Mouse (Mus musculus): ENCODE results near the gene Wdr27. TPM values are rescaled to one million over a fixed set of nuclear protein-coding genes. Genes with fewer than 3 reads are reported as not detected.
"Not testable (repeated sequence)": the region's sequence is repeated elsewhere in the genome, so short reads cannot be mapped to it uniquely, and the experiment has no call there.

Wdr27 gene
- polyA plus RNA-seq, 1 experiment from 2014 or later, result 5.0 TPM

DNA sequence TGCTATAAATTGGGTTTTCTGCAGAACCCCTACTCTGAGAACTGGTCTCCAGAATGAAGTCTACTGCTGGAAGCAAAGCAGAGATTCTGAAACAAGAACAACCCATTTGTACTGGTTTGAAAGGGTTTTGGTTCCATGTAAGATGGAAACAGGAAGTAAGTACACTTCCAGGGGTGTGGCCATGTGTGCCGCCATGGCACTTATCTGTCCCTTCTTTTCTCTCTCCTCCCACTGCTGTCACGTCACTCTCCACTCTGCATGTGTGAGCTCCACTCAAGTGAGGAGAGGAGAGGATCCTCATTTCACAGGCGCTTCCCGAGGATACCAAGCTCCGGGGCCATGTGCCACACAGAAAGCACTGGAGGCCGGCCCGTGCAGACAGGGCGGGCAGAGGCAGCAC lies 10.5 kb upstream of the Wdr27 start:
- no peaks in the 10 kb centered on the region for H3K9me3 ChIP-seq (replicated peaks)
- no peak for DNase-seq (ENCODE audit: low spot score)
- no peak overlapping the region for H3K27ac ChIP-seq
- no peaks in the 10 kb centered on the region for H3K27me3 ChIP-seq (ENCODE audit: low read depth, poor library complexity, severe bottlenecking)
- WGBS, result 89% methylated on average over 8 of the region's 8 CpGs
- H3K4me1 ChIP-seq, result no peaks in the 10 kb centered on the region
- H3K4me3 ChIP-seq, result no peak overlapping the region
- H3K36me3 ChIP-seq, result peaks cover 70% of the 10 kb centered on the region

DNA sequence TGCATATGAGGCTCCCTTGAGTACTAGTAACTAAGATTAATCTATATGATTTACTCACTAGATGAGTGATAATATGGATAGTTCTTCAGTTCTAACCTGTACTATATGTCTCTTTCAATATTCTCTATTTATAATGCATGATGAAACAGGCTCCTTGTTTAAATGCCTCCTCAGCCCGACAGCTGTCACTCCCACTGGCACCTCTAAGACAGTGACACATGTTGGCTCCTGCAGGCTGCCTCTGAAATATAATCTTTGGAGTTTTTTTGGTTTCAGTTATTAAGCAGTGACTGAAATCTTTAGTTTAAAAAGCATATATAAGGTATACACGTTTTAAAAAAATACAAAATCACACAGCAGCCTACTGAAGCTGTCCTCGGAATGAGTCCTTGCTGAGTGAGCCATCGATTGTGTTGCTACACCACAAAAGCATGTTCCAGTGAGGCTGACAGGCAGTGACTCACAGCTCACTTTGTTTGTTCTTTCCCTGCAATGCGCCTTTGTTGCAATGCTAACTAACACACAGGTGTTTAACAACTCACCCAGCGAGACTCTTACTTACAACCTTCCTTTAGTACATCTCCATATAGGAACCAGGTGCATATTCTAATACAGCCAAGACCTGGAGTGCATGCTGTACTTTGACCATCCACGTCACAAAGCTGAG lies 6.3 kb upstream of the Wdr27 start:
- no peaks in the 10 kb centered on the region for H3K9me3 ChIP-seq (replicated peaks)
- H3K27me3 ChIP-seq (ENCODE audit: low read depth, poor library complexity, severe bottlenecking), result no peaks in the 10 kb centered on the region
- no peak overlapping the region for H3K4me3 ChIP-seq
- H3K4me1 ChIP-seq, result peaks cover 4% of the 10 kb centered on the region
- DNase-seq (ENCODE audit: low spot score), result no peak
- H3K36me3 ChIP-seq, result peaks cover 89% of the 10 kb centered on the region
- no peak overlapping the region for H3K27ac ChIP-seq
- 86% methylated on average over 7 of the region's 7 CpGs for WGBS

DNA sequence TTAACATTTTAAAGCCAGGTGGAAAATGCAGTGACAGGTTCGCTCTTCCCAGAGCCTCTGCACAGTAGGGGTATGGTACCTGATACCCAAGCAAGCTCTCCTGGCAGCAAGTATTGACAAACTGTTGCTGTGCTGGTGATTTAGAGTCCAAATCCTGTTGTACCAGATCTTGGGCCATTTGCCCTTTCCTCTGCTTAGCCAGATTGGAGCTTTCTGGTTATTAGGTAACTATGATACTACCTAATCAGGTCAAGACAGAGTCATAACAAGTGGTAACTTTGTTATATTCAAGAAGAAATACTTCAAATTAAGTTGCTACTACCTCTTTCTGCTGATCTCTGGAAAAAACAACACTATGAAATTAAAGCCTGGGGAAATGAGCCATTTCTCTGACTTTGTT lies 1.6 kb upstream of the Wdr27 start:
- Histone ChIP-seq H3K27ac (no peak overlapping the region), H3K27me3 (ENCODE audit: low read depth, poor library complexity, severe bottlenecking) (no peaks in the 10 kb centered on the region), H3K36me3 (peaks cover 47% of the 10 kb centered on the region), H3K4me1 (peaks cover 21% of the 10 kb centered on the region), H3K4me3 (no peak overlapping the region), H3K9me3 (replicated peaks) (no peaks in the 10 kb centered on the region)
- no peak for DNase-seq (ENCODE audit: low spot score)
- WGBS, result 97% methylated on average over 1 of the region's 1 CpGs

DNA sequence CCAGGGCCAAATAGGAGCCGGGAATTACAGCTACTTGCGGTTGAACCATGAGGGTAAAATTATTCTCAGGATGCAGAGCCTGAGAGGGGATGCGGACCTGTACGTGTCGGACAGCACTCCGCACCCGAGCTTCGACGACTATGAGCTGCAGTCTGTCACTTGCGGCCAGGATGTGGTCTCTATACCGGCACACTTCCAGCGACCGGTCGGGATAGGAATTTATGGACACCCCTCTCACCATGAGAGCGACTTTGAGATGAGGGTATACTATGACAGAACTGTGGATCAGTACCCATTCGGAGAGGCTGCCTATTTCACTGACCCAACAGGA lies 736 bp upstream of the Wdr27 start:
- peak overlapping the region; percentile 87 for H3K27ac ChIP-seq
- no peaks in the 10 kb centered on the region for H3K27me3 ChIP-seq (ENCODE audit: low read depth, poor library complexity, severe bottlenecking)
- H3K4me3 ChIP-seq, result peak overlapping the region; percentile 85
- WGBS, result 19% methylated on average over 16 of the region's 16 CpGs
- no peaks in the 10 kb centered on the region for H3K9me3 ChIP-seq (replicated peaks)
- peaks cover 21% of the 10 kb centered on the region for H3K4me1 ChIP-seq
- DNase-seq (ENCODE audit: low spot score), result no peak
- H3K36me3 ChIP-seq, result peaks cover 40% of the 10 kb centered on the region

DNA sequence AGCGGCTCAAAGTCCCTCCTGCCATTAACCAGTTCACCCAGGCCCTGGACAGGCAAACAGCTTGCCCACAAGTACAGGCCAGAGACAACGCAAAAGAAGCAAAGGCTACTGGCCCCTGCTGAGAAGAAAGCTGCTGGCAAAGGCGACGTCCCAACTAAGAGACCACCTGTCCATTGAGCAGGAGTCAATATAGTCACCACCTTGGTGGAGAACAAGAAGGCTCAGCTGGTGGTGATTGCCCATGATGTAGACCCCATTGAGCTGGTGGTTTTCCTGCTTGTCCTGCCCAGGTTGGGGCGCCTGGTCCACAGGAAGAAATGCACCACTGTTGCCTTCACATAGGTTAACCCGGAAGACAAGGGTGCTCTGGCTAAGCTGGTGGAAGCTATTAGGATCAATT lies 777 bp downstream of the Wdr27 start:
- not testable (repeated sequence) for DNase-seq (ENCODE audit: low spot score); H3K27me3 ChIP-seq (ENCODE audit: low read depth, poor library complexity, severe bottlenecking); H3K9me3 ChIP-seq (replicated peaks)
- peaks cover 27% of the 10 kb centered on the region for H3K36me3 ChIP-seq
- 0 out of 2 replicates have a peak overlapping the region, but pooled peaks have one; percentile 87 for H3K27ac ChIP-seq
- H3K4me3 ChIP-seq, result peak overlapping the region; percentile 85
- WGBS, result 74% methylated on average over 6 of the region's 6 CpGs
- H3K4me1 ChIP-seq, result peaks cover 21% of the 10 kb centered on the region

DNA sequence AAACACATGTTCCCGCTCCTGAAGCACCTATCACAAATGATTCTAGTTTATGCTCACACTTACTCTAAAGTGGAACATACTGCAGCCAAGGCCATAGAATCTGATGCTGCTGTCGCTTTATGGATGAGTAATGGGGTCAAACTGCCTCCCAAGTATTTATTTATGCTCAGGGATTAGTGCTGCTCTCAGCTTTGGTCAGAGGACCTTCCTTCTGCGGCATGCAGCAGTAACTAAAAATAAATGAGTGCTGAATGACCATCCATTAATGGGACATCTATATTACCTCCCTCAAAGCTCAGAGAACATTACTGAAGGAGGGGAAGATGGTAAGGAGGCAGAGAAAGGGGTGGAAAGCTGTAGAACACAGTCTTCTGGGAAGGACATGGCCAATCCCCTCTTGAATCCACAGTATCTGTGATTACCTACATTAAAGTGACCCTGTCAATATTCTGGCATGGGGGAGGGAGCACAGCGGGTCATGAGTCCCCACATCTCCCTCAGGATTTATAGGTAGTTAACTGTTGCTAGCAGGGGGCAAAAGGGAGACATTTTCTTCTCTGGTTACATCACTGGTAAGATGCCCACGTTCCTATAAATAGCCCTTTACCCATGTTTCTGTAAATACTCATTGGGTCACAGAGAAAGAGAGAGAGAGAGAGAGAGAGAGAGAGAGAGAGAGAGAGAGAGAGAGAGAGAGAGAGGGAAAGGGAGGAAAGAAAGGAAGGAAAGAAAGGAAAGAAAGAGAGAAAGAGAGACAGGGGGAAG lies 6.9 kb downstream of the Wdr27 start:
- 78% methylated on average over 5 of the region's 5 CpGs for WGBS
- no peaks in the 10 kb centered on the region for H3K4me1 ChIP-seq
- H3K27me3 ChIP-seq (ENCODE audit: low read depth, poor library complexity, severe bottlenecking), result no peaks in the 10 kb centered on the region
- no peak overlapping the region for H3K4me3 ChIP-seq
- H3K27ac ChIP-seq, result no peak overlapping the region
- H3K36me3 ChIP-seq, result no peaks in the 10 kb centered on the region
- DNase-seq (ENCODE audit: low spot score), result no peak
- no peaks in the 10 kb centered on the region for H3K9me3 ChIP-seq (replicated peaks)

DNA sequence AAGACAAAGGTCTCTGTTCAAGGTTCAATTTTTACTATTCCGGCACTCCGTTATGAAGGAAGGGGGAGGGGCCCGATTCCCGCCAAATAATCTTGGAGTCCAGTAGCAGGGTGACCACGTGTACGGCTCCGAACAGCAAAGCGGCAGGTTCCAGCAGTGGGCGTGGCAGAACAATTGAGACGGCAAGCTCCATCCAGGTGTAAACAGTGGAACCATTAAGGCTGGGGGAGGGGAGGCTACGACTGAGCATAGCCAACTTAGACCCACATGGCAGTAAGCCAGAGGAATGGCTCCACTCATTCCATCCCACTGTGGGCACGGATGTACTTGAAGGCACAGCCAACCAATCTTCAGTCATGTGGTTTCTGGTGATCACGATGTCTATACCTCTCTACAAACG lies 7.7 kb downstream of the Wdr27 start:
- H3K27ac ChIP-seq; H3K4me3 ChIP-seq; H3K27me3 ChIP-seq (ENCODE audit: low read depth, poor library complexity, severe bottlenecking); H3K9me3 ChIP-seq (replicated peaks); H3K36me3 ChIP-seq; DNase-seq (ENCODE audit: low spot score); H3K4me1 ChIP-seq: not testable (repeated sequence)
- WGBS, result 85% methylated on average over 14 of the region's 14 CpGs

DNA sequence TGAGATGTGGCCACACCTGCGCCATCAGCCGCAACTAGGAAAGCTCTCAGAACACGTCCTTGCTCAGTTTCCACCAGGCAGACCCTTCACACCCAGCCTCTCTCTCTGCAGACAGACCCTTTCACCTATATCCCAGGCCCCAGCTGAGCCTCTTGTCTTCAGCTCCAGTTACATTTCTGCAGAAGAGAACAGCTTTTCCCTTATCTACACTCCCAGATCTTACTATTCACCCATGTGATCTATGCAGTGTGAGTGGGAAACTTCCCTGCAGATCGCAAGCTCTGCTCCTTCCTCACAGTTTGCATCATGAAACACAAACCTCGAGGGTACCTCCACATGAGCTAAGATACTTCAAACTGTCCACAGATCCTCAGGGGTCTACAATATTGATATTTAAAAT lies 11.5 kb downstream of the Wdr27 start:
- no peak overlapping the region for H3K27ac ChIP-seq
- no peak overlapping the region for H3K4me3 ChIP-seq
- 87% methylated on average over 5 of the region's 5 CpGs for WGBS
- H3K27me3 ChIP-seq (ENCODE audit: low read depth, poor library complexity, severe bottlenecking), result no peaks in the 10 kb centered on the region
- no peaks in the 10 kb centered on the region for H3K9me3 ChIP-seq (replicated peaks)
- H3K36me3 ChIP-seq, result no peaks in the 10 kb centered on the region
- H3K4me1 ChIP-seq, result no peaks in the 10 kb centered on the region
- DNase-seq (ENCODE audit: low spot score), result no peak

DNA sequence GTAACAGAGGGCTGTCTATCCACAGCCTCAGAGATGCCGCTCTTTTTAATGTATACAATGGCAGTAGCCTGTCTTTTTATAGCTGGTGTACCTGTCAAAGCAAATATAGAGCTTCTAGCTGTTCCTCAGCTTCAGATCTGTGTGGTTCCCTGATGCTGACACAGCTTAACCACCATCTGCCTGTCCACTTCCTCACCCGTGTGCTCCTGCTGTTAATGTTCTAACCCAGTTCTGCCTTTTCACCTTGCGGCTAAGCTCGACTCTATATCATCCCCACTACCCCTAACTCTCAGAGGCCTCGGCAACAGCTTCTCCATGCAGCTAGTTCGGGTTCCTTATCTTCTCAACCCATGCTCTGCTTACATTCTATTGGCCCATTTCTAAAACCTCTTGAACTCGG lies 12.3 kb downstream of the Wdr27 start:
- peak; percentile 13 for DNase-seq (ENCODE audit: low spot score)
- no peaks in the 10 kb centered on the region for H3K27me3 ChIP-seq (ENCODE audit: low read depth, poor library complexity, severe bottlenecking)
- no peak overlapping the region for H3K4me3 ChIP-seq
- no peaks in the 10 kb centered on the region for H3K9me3 ChIP-seq (replicated peaks)
- no peak overlapping the region for H3K27ac ChIP-seq
- H3K4me1 ChIP-seq, result no peaks in the 10 kb centered on the region
- no peaks in the 10 kb centered on the region for H3K36me3 ChIP-seq
- WGBS, result 88% methylated on average over 7 of the region's 7 CpGs

DNA sequence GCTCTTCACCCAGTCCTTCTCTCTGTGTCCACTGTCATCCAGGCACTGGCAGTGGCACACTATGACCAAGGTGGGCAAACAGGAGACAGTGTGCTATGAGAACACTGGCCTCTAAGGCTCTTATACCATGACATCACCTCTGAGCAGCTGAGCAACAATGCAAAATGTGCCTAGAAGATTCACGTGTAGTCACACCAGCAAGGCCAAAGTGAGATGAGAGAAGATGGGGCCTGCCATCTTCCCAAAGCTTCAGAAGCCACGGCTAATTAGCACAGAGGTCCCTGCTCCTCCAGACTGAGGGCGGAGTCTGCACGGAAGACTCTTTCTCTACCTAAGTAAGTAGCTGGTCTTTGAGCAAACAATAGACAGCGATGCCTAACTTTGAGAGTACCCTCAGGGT lies 14.3 kb downstream of the Wdr27 start:
- Histone ChIP-seq H3K4me3 (no peak overlapping the region), H3K36me3 (no peaks in the 10 kb centered on the region), H3K27ac (no peak overlapping the region), H3K4me1 (no peaks in the 10 kb centered on the region), H3K27me3 (ENCODE audit: low read depth, poor library complexity, severe bottlenecking) (no peaks in the 10 kb centered on the region), H3K9me3 (replicated peaks) (no peaks in the 10 kb centered on the region)
- WGBS, result 77% methylated on average over 5 of the region's 5 CpGs
- peak; percentile 16 for DNase-seq (ENCODE audit: low spot score)

DNA sequence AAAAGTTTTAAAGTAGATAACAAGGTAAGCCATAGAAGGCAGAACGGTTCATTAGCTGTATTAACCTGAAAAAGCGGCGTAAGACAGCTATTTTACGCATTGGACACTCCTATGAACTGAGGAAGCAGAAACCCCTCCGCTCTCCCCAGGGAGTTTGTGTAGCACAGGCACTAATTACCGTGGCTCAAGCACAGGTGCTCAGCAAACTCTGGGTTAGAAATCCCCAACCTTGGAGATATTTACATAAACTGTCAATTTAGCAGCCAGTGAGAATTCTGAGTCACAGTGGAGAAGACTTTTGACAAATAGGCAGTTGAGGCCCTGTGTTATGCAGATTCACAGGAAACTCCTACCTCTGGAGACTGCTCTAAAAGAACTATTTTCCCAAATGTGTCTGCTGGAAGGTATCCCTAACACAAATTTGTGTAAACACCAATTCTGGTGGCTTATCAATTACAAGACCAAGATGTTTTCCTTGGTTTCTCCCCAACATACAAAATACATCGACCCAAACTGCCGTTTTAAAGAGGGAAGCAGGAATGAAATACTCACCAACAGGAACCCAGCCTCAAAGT lies 15.2 kb downstream of the Wdr27 start:
- Histone ChIP-seq H3K36me3 (no peaks in the 10 kb centered on the region), H3K4me3 (no peak overlapping the region), H3K27ac (no peak overlapping the region), H3K9me3 (replicated peaks) (no peaks in the 10 kb centered on the region), H3K27me3 (ENCODE audit: low read depth, poor library complexity, severe bottlenecking) (no peaks in the 10 kb centered on the region), H3K4me1 (no peaks in the 10 kb centered on the region)
- 86% methylated on average over 8 of the region's 8 CpGs for WGBS
- DNase-seq (ENCODE audit: low spot score), result no peak

DNA sequence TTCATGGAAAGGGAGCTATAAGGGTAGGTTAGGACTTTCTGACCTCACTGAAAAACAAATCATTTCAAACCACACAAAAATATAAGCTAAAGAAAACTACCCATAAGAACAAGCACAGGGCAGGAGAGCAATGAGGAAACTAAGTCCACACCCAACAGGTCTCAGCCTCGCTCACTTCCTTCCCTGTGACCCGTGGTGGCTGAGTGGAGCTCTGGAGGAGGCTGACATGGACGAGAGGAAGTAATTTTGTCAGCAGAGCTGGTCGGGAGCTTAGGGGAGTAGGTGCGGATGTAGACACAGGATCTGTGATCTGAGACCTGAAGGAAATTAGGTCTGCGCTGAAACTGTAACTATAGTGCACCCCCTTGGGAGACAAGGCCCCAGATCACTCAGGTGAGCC lies 21.4 kb downstream of the Wdr27 start:
- Histone ChIP-seq H3K9me3 (replicated peaks) (no peaks in the 10 kb centered on the region), H3K36me3 (no peaks in the 10 kb centered on the region), H3K27ac (no peak overlapping the region), H3K4me3 (no peak overlapping the region), H3K27me3 (ENCODE audit: low read depth, poor library complexity, severe bottlenecking) (no peaks in the 10 kb centered on the region), H3K4me1 (no peaks in the 10 kb centered on the region)
- DNase-seq (ENCODE audit: low spot score), result peak; percentile 21
- 76% methylated on average over 6 of the region's 6 CpGs for WGBS

DNA sequence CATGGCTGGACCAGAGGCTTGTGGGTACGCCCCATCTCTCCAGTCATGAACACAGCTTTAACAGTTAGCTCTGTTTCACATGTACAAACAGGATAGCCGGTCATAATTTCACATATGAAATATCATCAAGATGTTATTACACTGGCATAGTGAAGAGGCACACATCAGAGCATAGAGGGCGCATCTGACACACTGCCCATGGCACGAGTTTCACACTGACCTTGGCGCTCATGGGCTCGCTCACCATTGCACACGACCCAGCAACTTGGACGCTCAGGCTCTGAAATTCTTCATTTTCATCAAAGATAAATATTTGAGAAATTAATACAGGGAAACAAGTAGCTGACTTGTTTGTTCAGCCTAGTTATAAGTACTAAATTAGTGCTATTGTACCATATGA lies 25.1 kb downstream of the Wdr27 start:
- Histone ChIP-seq H3K36me3 (no peaks in the 10 kb centered on the region), H3K27ac (no peak overlapping the region), H3K4me1 (no peaks in the 10 kb centered on the region), H3K27me3 (ENCODE audit: low read depth, poor library complexity, severe bottlenecking) (no peaks in the 10 kb centered on the region), H3K4me3 (no peak overlapping the region), H3K9me3 (replicated peaks) (no peaks in the 10 kb centered on the region)
- peak; percentile 7 for DNase-seq (ENCODE audit: low spot score)
- 92% methylated on average over 8 of the region's 8 CpGs for WGBS

All from limb, embryonic 10.5 days (tissue).